In the genomic region with DNA sequence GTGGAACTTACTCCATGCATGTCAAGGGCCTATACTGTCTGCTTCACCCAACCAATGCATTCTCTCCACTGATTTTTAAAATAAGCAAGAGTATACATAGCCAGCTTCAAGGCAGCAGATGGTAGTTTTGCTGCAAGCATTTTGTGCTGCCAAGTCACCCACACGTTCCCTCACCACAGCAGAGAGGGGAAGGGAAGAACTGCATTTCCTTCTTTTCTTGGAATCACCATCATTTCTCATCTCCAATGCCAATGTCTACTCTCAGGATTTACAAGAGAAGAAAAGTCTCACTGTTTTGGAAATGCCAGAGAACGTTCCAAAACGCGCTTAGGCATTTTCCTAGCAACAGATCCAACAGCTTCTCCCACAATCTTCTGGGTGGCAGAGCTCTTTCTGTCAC, we compare ENCODE assay signal across 12 mouse cellular contexts. TPM values are rescaled to one million over a fixed set of nuclear protein-coding genes. Genes with fewer than 3 reads are reported as not detected.
DNase-seq lines count a peak whose midpoint lies in the region; ATAC-seq and TF ChIP-seq lines count a peak whose summit lies in the region.
"Had no signal": no experiment of that assay in that cellular context is flagged by ENCODE, and none has a peak within 500 bp of the region (broad histone marks: within the 10 kb centered on the region; RNA-seq: fewer than 3 reads in every experiment).

No protein-coding gene starts in this region.

- H3K9me3 ChIP-seq in midbrain, postnatal 0 days (ENCODE audit: low read length) = no peaks in the 10 kb centered on the region
- H3K9me3 ChIP-seq in midbrain, embryonic 14.5 days (ENCODE audit: control insufficient read depth, low read length) = no peaks in the 10 kb centered on the region
- no peaks in the 10 kb centered on the region for H3K9me3 ChIP-seq in forebrain, embryonic 16.5 days (ENCODE audit: control insufficient read depth, low read length)
- H3K9me3 ChIP-seq: embryonic facial prominence, embryonic 12.5 days; midbrain, embryonic 15.5 days; stomach, embryonic 15.5 days had no signal

- H3K9ac ChIP-seq in midbrain, postnatal 0 days (replicated peaks; ENCODE audit: low read length, poor library complexity, severe bottlenecking) = no peak overlapping the region
- no peak overlapping the region for H3K9ac ChIP-seq in midbrain, embryonic 14.5 days (replicated peaks; ENCODE audit: low read length)
- H3K9ac ChIP-seq in forebrain, embryonic 16.5 days (replicated peaks; ENCODE audit: low read depth, low read length) = no peak overlapping the region
- H3K9ac ChIP-seq: embryonic facial prominence, embryonic 12.5 days; lung, embryonic 14.5 days; midbrain, embryonic 15.5 days; stomach, embryonic 15.5 days had no signal

- no peaks in the 10 kb centered on the region for H3K4me1 ChIP-seq in midbrain, postnatal 0 days (ENCODE audit: insufficient read depth, low read length)
- 0 out of 2 replicates have a peak, but pooled peaks cover 5% of the 10 kb centered on the region for H3K4me1 ChIP-seq in midbrain, embryonic 14.5 days (ENCODE audit: control insufficient read depth, insufficient read depth, low read length)
- peaks cover 16% of the 10 kb centered on the region for H3K4me1 ChIP-seq in forebrain, embryonic 16.5 days (replicated peaks; ENCODE audit: control insufficient read depth, insufficient read depth, low read length)
- H3K4me1 ChIP-seq: embryonic facial prominence, embryonic 12.5 days; stomach, embryonic 15.5 days had no signal

- ATAC-seq in midbrain, postnatal 0 days (ENCODE audit: low FRiP score) = no peak
- ATAC-seq in midbrain, embryonic 14.5 days (ENCODE audit: low FRiP score, low TSS enrichment) = no peak
- ATAC-seq in forebrain, embryonic 16.5 days = peak; percentile 81
- no peak for ATAC-seq in activated CD4-positive, CD25-positive, alpha-beta regulatory T cell, adult 4 months
- ATAC-seq: midbrain, embryonic 15.5 days had no signal

- TF ChIP-seq CTCF in midbrain, postnatal 0 days (IDR thresholded peaks at IDR 0.05) = no peak

- H3K27ac ChIP-seq in midbrain, postnatal 0 days (ENCODE audit: low read depth, low read length) = no peak overlapping the region
- H3K27ac ChIP-seq in midbrain, embryonic 14.5 days (replicated peaks; ENCODE audit: low read depth, low read length) = no peak overlapping the region
- peak overlapping the region; percentile 75 for H3K27ac ChIP-seq in forebrain, embryonic 16.5 days (ENCODE audit: low read length)
- H3K27ac ChIP-seq: embryonic facial prominence, embryonic 12.5 days; midbrain, embryonic 15.5 days; stomach, embryonic 15.5 days had no signal

- H3K36me3 ChIP-seq in midbrain, postnatal 0 days (ENCODE audit: insufficient read depth, low read length) = no peaks in the 10 kb centered on the region
- H3K36me3 ChIP-seq in midbrain, embryonic 14.5 days (ENCODE audit: control insufficient read depth, insufficient read depth, low read length) = no peaks in the 10 kb centered on the region
- no peaks in the 10 kb centered on the region for H3K36me3 ChIP-seq in forebrain, embryonic 16.5 days (ENCODE audit: control insufficient read depth, insufficient read depth)
- H3K36me3 ChIP-seq: embryonic facial prominence, embryonic 12.5 days; midbrain, embryonic 15.5 days; stomach, embryonic 15.5 days had no signal

- peak; percentile 56 for DNase-seq in midbrain, postnatal 0 days (ENCODE audit: low spot score)
- no peak for DNase-seq in midbrain, embryonic 14.5 days
- DNase-seq in layer of hippocampus, postnatal 36 days = peak; percentile 73 to 77
- DNase-seq in telencephalon, adult 2 months (ENCODE audit: low read depth, low spot score) = peak; percentile 96
- DNase-seq in lung, postnatal 36 days = no peak
- DNase-seq in gastrocnemius, postnatal 10 days = no peak
- DNase-seq: lung, embryonic 14.5 days had no signal

- H3K4me2 ChIP-seq in midbrain, postnatal 0 days (ENCODE audit: low read depth, low read length, poor library complexity, severe bottlenecking) = no peak overlapping the region
- H3K4me2 ChIP-seq in midbrain, embryonic 14.5 days (ENCODE audit: low read length) = no peak overlapping the region
- no peak overlapping the region for H3K4me2 ChIP-seq in forebrain, embryonic 16.5 days (ENCODE audit: low read length)
- H3K4me2 ChIP-seq: embryonic facial prominence, embryonic 12.5 days; lung, embryonic 14.5 days; midbrain, embryonic 15.5 days; stomach, embryonic 15.5 days had no signal

- H3K4me3 ChIP-seq in midbrain, postnatal 0 days (ENCODE audit: low read depth, low read length) = no peak overlapping the region
- no peak overlapping the region for H3K4me3 ChIP-seq in midbrain, embryonic 14.5 days (replicated peaks; ENCODE audit: low read depth, low read length)
- H3K4me3 ChIP-seq in forebrain, embryonic 16.5 days (replicated peaks; ENCODE audit: low read length) = no peak overlapping the region
- H3K4me3 ChIP-seq: embryonic facial prominence, embryonic 12.5 days; midbrain, embryonic 15.5 days; stomach, embryonic 15.5 days had no signal

- H3K27me3 ChIP-seq in midbrain, postnatal 0 days (ENCODE audit: insufficient read depth, low read length) = no peaks in the 10 kb centered on the region
- H3K27me3 ChIP-seq in midbrain, embryonic 14.5 days (ENCODE audit: control insufficient read depth, insufficient read depth, low read length) = no peaks in the 10 kb centered on the region
- H3K27me3 ChIP-seq in forebrain, embryonic 16.5 days (replicated peaks; ENCODE audit: control insufficient read depth, insufficient read depth, low read length) = no peaks in the 10 kb centered on the region
- H3K27me3 ChIP-seq: embryonic facial prominence, embryonic 12.5 days; midbrain, embryonic 15.5 days; stomach, embryonic 15.5 days had no signal

- 67% methylated on average over 4 of the region's 4 CpGs for WGBS in midbrain, postnatal 0 days
- WGBS in midbrain, embryonic 14.5 days = 92% methylated on average over 4 of the region's 4 CpGs
- WGBS in forebrain, embryonic 16.5 days = 53% methylated on average over 4 of the region's 4 CpGs

RNA-seq across cellular contexts. Expression of a gene that starts 52.1 kb away (rescaled TPM):
- total RNA-seq in midbrain, postnatal 0 days (2014; rRNA removed) = 173 and 193 TPM in 2 replicates
- polyA plus RNA-seq in midbrain, postnatal 0 days (2015; fragmentation: Nextera tagmentation; extraction: Ambion mirVana) = 95.3 and 109 TPM in 2 replicates
- polyA plus RNA-seq in midbrain, embryonic 14.5 days (2014; fragmentation: Nextera tagmentation; extraction: Ambion mirVana) = 137 and 198 TPM in 2 replicates
- polyA plus RNA-seq in forebrain, embryonic 16.5 days (2015; fragmentation: Nextera tagmentation; extraction: Ambion mirVana) = 129 and 139 TPM in 2 replicates
- 100 to 1,000 TPM; 531 TPM for total RNA-seq in layer of hippocampus, postnatal 36 days (2021)
- polyA plus RNA-seq in activated CD4-positive, CD25-positive, alpha-beta regulatory T cell, adult 4 months (2017; shearing (Covaris generic)) = under 1 TPM in 1 of 2 experiments, not detected in 1; 0.42 TPM
- 1 to 10 TPM; 3.6 to 4.7 TPM for total RNA-seq in gastrocnemius, postnatal 10 days (2021)

Comparison
In these comparisons a context has a peak if more than half of its experiments do, and no peak if none do; other contexts are left out.
1. DNase-seq: peak in midbrain, postnatal 0 days (single experiment), layer of hippocampus, postnatal 36 days (2 of 2) and telencephalon, adult 2 months (single experiment); none in midbrain, embryonic 14.5 days (single experiment), lung, postnatal 36 days (single experiment) and gastrocnemius, postnatal 10 days (single experiment).
2. RNA of a gene that starts 52.1 kb away (polyA plus RNA-seq): 137 to 198 TPM in midbrain, embryonic 14.5 days, 129 to 139 TPM in forebrain, embryonic 16.5 days and 95.3 to 109 TPM in midbrain, postnatal 0 days; 0.42 TPM in activated CD4-positive, CD25-positive, alpha-beta regulatory T cell, adult 4 months; every median in the first group is over 10 times any median in the second.